Mouse (Mus musculus) forebrain, embryonic 16.5 days (tissue): ENCODE data around the gene Actrt2. TPM values are rescaled to one million over a fixed set of nuclear protein-coding genes. Genes with fewer than 3 reads are reported as not detected.

ENCODE experiments used
- ATAC-seq: fragments of 200-750 bp; cut with Nextera tagmentation; 2 replicates; pipeline ENCODE4 v1.8.0; 2017; ENCODE audit warnings: mild to moderate bottlenecking, moderate library complexity
- H3K27ac ChIP-seq: fragments of 300-500 bp; sonication (generic); 2 replicates; pipeline ENCODE4 v1.5.1; 2014; ENCODE audit warnings: low read length, control low read depth
- H3K27me3 ChIP-seq: fragments of 300-500 bp; sonication (generic); replicated peaks from 2 replicates; pipeline ENCODE4 v1.6.1; 2014; ENCODE audit warnings: low read length; ENCODE audit not compliant: control insufficient read depth, insufficient read depth
- H3K36me3 ChIP-seq: fragments of 300-500 bp; sonication (generic); 2 replicates; pipeline ENCODE4 v1.6.1; 2014; ENCODE audit not compliant: control insufficient read depth, insufficient read depth
- H3K4me1 ChIP-seq: fragments of 300-500 bp; sonication (generic); replicated peaks from 2 replicates; pipeline ENCODE4 v1.6.1; 2014; ENCODE audit warnings: low read length; ENCODE audit not compliant: control insufficient read depth, insufficient read depth
- H3K4me2 ChIP-seq: fragments of 300-500 bp; sonication (generic); 2 replicates; pipeline ENCODE4 v1.6.1; 2014; ENCODE audit warnings: mild to moderate bottlenecking, low read length, control low read depth
- H3K4me3 ChIP-seq: fragments of 300-500 bp; sonication (generic); replicated peaks from 2 replicates; pipeline ENCODE4 v1.5.1; 2014; ENCODE audit warnings: mild to moderate bottlenecking, low read length, control low read depth
- H3K9ac ChIP-seq: fragments of 300-500 bp; sonication (generic); replicated peaks from 2 replicates; pipeline ENCODE4 v1.6.1; 2014; ENCODE audit warnings: low read depth, low read length, control low read depth
- H3K9me3 ChIP-seq: fragments of 300-500 bp; sonication (generic); 2 replicates; pipeline ENCODE4 v1.6.1; 2016; ENCODE audit warnings: low read length; ENCODE audit not compliant: control insufficient read depth
- WGBS: fragments of 180-500 bp; shearing (Covaris S2); extraction: QIAGEN DNeasy Blood & Tissue Kit; methylation state at CpG from one replicate; pipeline ENCODE4 v1.1.7; 2014; 5-methylcytosine and 5-hydroxymethylcytosine counted together
- polyA plus RNA-seq: library from polyadenylated mRNA; unstranded; fragments of >200 nt; fragmentation: Nextera tagmentation; extraction: Ambion mirVana; gene quantifications from 2 replicates; pipeline ENCODE4 v1.2.1, GENCODE M21; 2015

Actrt2 gene
- polyA plus RNA-seq, 1 experiment from 2014 or later, result not detected

GRCm38 (mm10) chr4:154627419-154628142 lies 40.1 kb downstream of the Actrt2 start:
- no peaks in the 10 kb centered on the region for H3K9me3 ChIP-seq
- H3K27me3 ChIP-seq, result no peaks in the 10 kb centered on the region
- H3K36me3 ChIP-seq, result no peaks in the 10 kb centered on the region
- H3K27ac ChIP-seq, result 0 out of 2 replicates have a peak overlapping the region, but pooled peaks have one; percentile 16
- 69% methylated on average over 5 of the region's 5 CpGs for WGBS
- peaks cover 46% of the 10 kb centered on the region for H3K4me1 ChIP-seq
- no peak overlapping the region for H3K4me2 ChIP-seq
- no peak overlapping the region for H3K9ac ChIP-seq
- ATAC-seq, result no peak; the same call in 1 of the 2 replicates
- no peak overlapping the region for H3K4me3 ChIP-seq

- peaks cover 49% of the 10 kb centered on the region for H3K4me1 ChIP-seq
- 84% methylated on average over 2 of the region's 2 CpGs for WGBS
- no peak overlapping the region for H3K27ac ChIP-seq
- H3K4me3 ChIP-seq, result no peak overlapping the region
- no peak overlapping the region for H3K4me2 ChIP-seq
- no peak overlapping the region; the same call in 1 of the 2 replicates for H3K9ac ChIP-seq
- no peaks in the 10 kb centered on the region for H3K27me3 ChIP-seq
- H3K36me3 ChIP-seq, result no peaks in the 10 kb centered on the region
- ATAC-seq, result no peak
- H3K9me3 ChIP-seq, result no peaks in the 10 kb centered on the region
Measured at GRCm38 (mm10) chr4:154626282-154626681, 41.4 kb downstream of the Actrt2 start.

- no peak overlapping the region for H3K4me3 ChIP-seq
- peaks cover 44% of the 10 kb centered on the region for H3K4me1 ChIP-seq
- WGBS, result 32% methylated on average over 14 of the region's 14 CpGs
- H3K27me3 ChIP-seq, result no peaks in the 10 kb centered on the region
- no peak for ATAC-seq
- H3K36me3 ChIP-seq, result no peaks in the 10 kb centered on the region
- no peak overlapping the region for H3K4me2 ChIP-seq
- H3K27ac ChIP-seq, result 0 out of 2 replicates have a peak overlapping the region, but pooled peaks have one; percentile 6
- H3K9ac ChIP-seq, result no peak overlapping the region
- H3K9me3 ChIP-seq, result no peaks in the 10 kb centered on the region
Measured at GRCm38 (mm10) chr4:154625710-154626109, 42.0 kb downstream of the Actrt2 start.

- no peak for ATAC-seq
- H3K36me3 ChIP-seq, result no peaks in the 10 kb centered on the region
- H3K9me3 ChIP-seq, result no peaks in the 10 kb centered on the region
- H3K4me3 ChIP-seq, result no peak overlapping the region
- H3K4me1 ChIP-seq, result peaks cover 34% of the 10 kb centered on the region
- no peak overlapping the region for H3K9ac ChIP-seq
- no peak overlapping the region for H3K4me2 ChIP-seq
- WGBS, result 61% methylated on average over 3 of the region's 3 CpGs
- no peak overlapping the region for H3K27ac ChIP-seq
- no peaks in the 10 kb centered on the region for H3K27me3 ChIP-seq
Measured at GRCm38 (mm10) chr4:154623241-154623640, 44.4 kb downstream of the Actrt2 start.

GRCm38 (mm10) chr4:154622521-154622920 lies 45.1 kb downstream of the Actrt2 start:
- H3K27me3 ChIP-seq, result no peaks in the 10 kb centered on the region
- no peak overlapping the region for H3K4me2 ChIP-seq
- H3K36me3 ChIP-seq, result no peaks in the 10 kb centered on the region
- H3K27ac ChIP-seq, result no peak overlapping the region
- H3K4me1 ChIP-seq, result peaks cover 35% of the 10 kb centered on the region
- no peak overlapping the region for H3K4me3 ChIP-seq
- no peaks in the 10 kb centered on the region for H3K9me3 ChIP-seq
- no peak for ATAC-seq
- WGBS, result 83% methylated on average over 4 of the region's 4 CpGs
- H3K9ac ChIP-seq, result no peak overlapping the region

Other genes with a start within 250 kb of the Actrt2 start
- gene Prdm16, start 31.0 kb downstream of the Actrt2 start, polyA plus RNA-seq, result 29.8 and 35.0 TPM in 2 replicates
- gene Ttc34, start 169.6 kb upstream of the Actrt2 start, polyA plus RNA-seq, result 1.7 and 2.1 TPM in 2 replicates
- 0.11 and 0.21 TPM in 2 replicates for gene Mmel1, start 201.7 kb upstream of the Actrt2 start, polyA plus RNA-seq
- 32.4 and 42.0 TPM in 2 replicates for gene Fam213b, start 231.3 kb upstream of the Actrt2 start, polyA plus RNA-seq